Mouse (Mus musculus): ENCODE results near the gene Celsr2.

DNA sequence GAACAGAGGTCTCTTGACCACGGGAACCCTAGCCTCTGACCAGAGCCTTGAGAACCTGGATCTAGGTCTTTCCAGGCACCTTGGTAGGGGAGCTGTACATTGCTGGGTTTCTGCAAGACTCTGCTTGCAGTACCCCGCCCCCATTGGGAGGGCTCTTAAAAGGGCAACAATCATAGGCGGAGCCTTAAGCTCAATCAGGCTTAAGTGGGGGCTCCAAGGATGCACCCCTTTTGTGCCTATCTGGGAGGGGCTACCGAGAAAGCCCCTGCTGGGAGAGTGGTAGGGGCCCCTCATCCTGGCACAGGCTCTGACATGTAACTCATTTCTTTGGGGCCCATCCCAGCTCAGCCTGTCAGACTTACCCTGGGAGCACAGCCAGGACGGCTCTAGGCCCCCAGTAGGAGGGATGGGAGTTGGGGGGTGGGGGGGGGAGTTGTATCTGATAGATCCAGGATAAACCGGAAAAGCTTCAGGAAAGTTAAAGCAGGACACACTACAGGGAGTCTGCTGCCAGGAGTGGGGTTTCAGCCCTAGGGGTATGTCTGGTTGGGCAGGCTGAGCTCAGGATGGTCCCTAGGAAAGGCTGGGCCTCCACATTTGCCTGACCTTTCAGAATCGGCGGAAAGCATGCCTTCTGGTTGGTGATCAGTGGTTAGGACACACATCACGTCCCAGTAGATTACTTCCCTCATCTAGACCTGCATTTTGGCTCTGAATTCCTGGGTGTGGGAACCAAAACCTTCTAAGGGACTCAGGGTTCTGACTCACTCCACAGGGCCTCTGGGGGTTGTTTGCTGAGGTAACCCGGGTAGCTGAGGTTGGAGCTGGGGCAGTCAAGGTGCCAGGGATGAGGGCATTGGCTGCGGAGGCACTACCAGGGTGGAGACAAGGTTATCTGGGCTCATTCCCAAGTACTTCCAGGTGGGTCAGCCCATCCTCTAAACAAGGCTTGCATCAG lies 8.8 kb upstream of the Celsr2 start:
- TF ChIP-seq CTCF (IDR thresholded peaks at IDR 0.05; ENCODE audit: low read depth, low read length): no peak
- no peak for TF ChIP-seq POLR2A (IDR thresholded peaks at IDR 0.05; ENCODE audit: extremely low read depth, insufficient read depth, low read length)
